Mouse (Mus musculus) stomach, embryonic 15.5 days (tissue): ENCODE measurements around the gene Rcc1. TPM values are rescaled to one million over a fixed set of nuclear protein-coding genes. Genes with fewer than 3 reads are reported as not detected.

Experiments
- ATAC-seq: fragments of 200-750 bp; cut with Nextera tagmentation; 2 replicates; pipeline ENCODE4 v1.8.0; 2017; ENCODE audit warnings: low read depth, moderate number of reproducible peaks, moderate TSS enrichment; ENCODE audit not compliant: insufficient read depth, low FRiP score
- H3K27ac ChIP-seq: fragments of 300-500 bp; sonication (generic); 2 replicates; pipeline ENCODE4 v1.5.1; 2015; ENCODE audit warnings: mild to moderate bottlenecking, inconsistent platforms
- H3K27me3 ChIP-seq: fragments of 300-500 bp; sonication (generic); replicated peaks from 2 replicates; pipeline ENCODE4 v1.6.1; 2015; ENCODE audit warnings: inconsistent platforms
- H3K36me3 ChIP-seq: fragments of 300-500 bp; sonication (generic); 2 replicates; pipeline ENCODE4 v1.6.1; 2015; ENCODE audit warnings: inconsistent platforms
- H3K4me1 ChIP-seq: fragments of 300-500 bp; sonication (generic); 2 replicates; pipeline ENCODE4 v1.6.1; 2015; ENCODE audit warnings: inconsistent platforms
- H3K4me2 ChIP-seq: fragments of 300-500 bp; sonication (generic); 2 replicates; pipeline ENCODE4 v1.6.1; 2015; ENCODE audit warnings: mild to moderate bottlenecking, inconsistent platforms
- H3K4me3 ChIP-seq: fragments of 300-500 bp; sonication (generic); replicated peaks from 2 replicates; pipeline ENCODE4 v1.5.1; 2015; ENCODE audit warnings: inconsistent platforms
- H3K9ac ChIP-seq: fragments of 300-500 bp; sonication (generic); 2 replicates; pipeline ENCODE4 v1.6.1; 2015; ENCODE audit warnings: inconsistent platforms
- H3K9me3 ChIP-seq: fragments of 300-500 bp; sonication (generic); 2 replicates; pipeline ENCODE4 v1.6.1; 2016; ENCODE audit warnings: inconsistent platforms
- WGBS: fragments of 180-500 bp; shearing (Covaris S2); methylation state at CpG from one replicate; pipeline ENCODE4 v1.1.7; 2015; 5-methylcytosine and 5-hydroxymethylcytosine counted together
- polyA plus RNA-seq: library from polyadenylated mRNA; unstranded; fragments of >200 nt; fragmentation: Nextera tagmentation; extraction: Ambion mirVana; gene quantifications from 2 replicates; pipeline ENCODE4 v1.2.1, GENCODE M21; 2015

The Rcc1 gene
- polyA plus RNA-seq, 1 experiment from 2014 or later: 68.5 TPM

DNA sequence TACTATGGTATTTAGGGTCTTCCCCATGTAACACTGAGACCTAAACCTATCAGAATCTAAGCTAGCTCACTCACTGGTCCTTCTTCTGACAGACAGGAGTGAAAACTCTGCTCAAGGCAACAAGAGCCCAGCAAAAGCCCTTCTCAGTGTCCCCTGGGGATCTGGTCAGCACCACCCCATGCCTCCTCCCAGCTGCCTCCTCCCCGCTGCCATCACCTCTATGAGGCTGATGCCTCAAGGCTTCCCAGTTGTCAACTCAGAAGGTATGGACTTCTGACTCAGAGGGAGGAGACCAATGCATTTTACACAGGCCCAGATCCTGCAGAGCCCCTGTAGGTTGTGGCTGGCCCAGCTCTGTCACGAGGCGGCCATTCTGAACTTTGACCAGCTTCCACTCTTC is 12.0 kb downstream of the Rcc1 start:
- Histone ChIP-seq H3K27ac (no peak overlapping the region), H3K4me2 (no peak overlapping the region), H3K4me1 (peaks cover 15% of the 10 kb centered on the region), H3K27me3 (no peaks in the 10 kb centered on the region), H3K36me3 (peaks cover 26% of the 10 kb centered on the region), H3K4me3 (no peak overlapping the region), H3K9me3 (no peaks in the 10 kb centered on the region), H3K9ac (no peak overlapping the region)
- 89% methylated on average over 3 of the region's 3 CpGs for WGBS
- ATAC-seq: no peak

DNA sequence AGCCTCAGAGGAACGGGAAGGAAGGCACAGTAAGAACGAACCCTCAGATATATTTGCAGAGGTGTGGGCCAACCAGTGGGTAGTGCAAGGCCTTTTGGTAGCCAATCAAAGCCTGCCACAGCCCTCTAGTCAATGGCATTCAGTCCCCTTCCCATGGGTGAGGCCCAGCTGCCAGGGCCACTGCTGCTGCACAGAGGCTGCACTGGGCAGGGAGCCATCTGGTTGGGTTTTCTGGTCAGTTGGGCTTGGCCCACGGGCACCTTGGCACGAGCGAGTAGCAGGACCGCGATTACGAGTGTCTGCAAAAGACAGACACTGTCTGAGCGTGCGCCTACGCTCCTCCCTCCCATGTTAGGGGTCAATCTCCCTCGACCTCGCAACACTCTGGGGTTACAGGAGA is 14.5 kb downstream of the Rcc1 start:
- Histone ChIP-seq H3K27me3 (no peaks in the 10 kb centered on the region), H3K4me1 (peaks cover 4% of the 10 kb centered on the region; the same call in 1 of the 2 replicates), H3K27ac (no peak overlapping the region), H3K9me3 (no peaks in the 10 kb centered on the region), H3K36me3 (peaks cover 43% of the 10 kb centered on the region), H3K9ac (no peak overlapping the region), H3K4me2 (no peak overlapping the region), H3K4me3 (no peak overlapping the region)
- 94% methylated on average over 13 of the region's 13 CpGs for WGBS
- ATAC-seq: no peak

GRCm38 (mm10) chr4:132332880-132333279 is 20.5 kb downstream of the Rcc1 start:
- no peak overlapping the region for H3K27ac ChIP-seq
- H3K4me2 ChIP-seq: no peak overlapping the region
- H3K9me3 ChIP-seq: no peaks in the 10 kb centered on the region
- H3K9ac ChIP-seq: no peak overlapping the region
- no peak for ATAC-seq
- H3K36me3 ChIP-seq: peaks cover 43% of the 10 kb centered on the region
- 81% methylated on average over 6 of the region's 6 CpGs for WGBS
- H3K4me3 ChIP-seq: no peak overlapping the region
- H3K4me1 ChIP-seq: peaks cover 11% of the 10 kb centered on the region
- no peaks in the 10 kb centered on the region for H3K27me3 ChIP-seq

- WGBS: 80% methylated on average over 3 of the region's 3 CpGs
- peaks cover 35% of the 10 kb centered on the region for H3K36me3 ChIP-seq
Measured at GRCm38 (mm10) chr4:132331960-132332359, 21.4 kb downstream of the Rcc1 start.

DNA sequence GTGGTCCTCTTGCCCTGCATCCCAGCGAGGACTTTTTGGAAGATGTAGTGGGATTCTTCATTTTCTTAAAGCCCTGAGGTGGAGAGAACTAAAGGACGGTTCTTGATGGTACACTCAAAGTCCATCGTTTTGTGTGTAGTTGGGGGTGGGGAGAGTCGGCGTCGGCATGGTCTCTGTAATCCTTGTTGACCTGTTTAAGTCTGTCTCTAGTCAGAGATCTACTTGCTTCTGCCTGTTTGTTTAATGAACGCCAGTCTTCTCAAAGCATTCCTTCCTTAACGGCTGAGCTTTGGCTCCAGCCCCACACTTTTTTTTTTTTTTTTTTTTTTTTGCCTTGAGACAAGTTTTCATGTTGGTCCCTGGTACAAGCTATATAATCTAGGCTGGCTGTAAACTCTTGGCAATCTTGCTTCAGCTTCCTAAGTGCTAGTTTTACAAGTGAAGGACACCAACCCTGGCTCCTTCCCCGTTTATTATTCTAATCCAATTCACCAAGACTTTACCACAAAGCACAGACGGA is 23.5 kb downstream of the Rcc1 start:
- WGBS: 7% methylated on average over 10 of the region's 10 CpGs
- Histone ChIP-seq H3K4me2 (peak overlapping the region; percentile 82), H3K4me3 (peak overlapping the region; percentile 87), H3K9ac (peak overlapping the region; percentile 82), H3K4me1 (peaks cover 11% of the 10 kb centered on the region), H3K36me3 (peaks cover 31% of the 10 kb centered on the region), H3K27me3 (no peaks in the 10 kb centered on the region), H3K9me3 (no peaks in the 10 kb centered on the region), H3K27ac (peak overlapping the region; percentile 95)
- ATAC-seq: no peak

More at GRCm38 (mm10) chr4:132331960-132332359, 21.4 kb downstream of the Rcc1 start:
- no peak for ATAC-seq
- Histone ChIP-seq H3K9ac (no peak overlapping the region), H3K4me1 (peaks cover 11% of the 10 kb centered on the region), H3K4me3 (no peak overlapping the region), H3K27ac (no peak overlapping the region), H3K4me2 (no peak overlapping the region), H3K27me3 (no peaks in the 10 kb centered on the region), H3K9me3 (no peaks in the 10 kb centered on the region)

DNA sequence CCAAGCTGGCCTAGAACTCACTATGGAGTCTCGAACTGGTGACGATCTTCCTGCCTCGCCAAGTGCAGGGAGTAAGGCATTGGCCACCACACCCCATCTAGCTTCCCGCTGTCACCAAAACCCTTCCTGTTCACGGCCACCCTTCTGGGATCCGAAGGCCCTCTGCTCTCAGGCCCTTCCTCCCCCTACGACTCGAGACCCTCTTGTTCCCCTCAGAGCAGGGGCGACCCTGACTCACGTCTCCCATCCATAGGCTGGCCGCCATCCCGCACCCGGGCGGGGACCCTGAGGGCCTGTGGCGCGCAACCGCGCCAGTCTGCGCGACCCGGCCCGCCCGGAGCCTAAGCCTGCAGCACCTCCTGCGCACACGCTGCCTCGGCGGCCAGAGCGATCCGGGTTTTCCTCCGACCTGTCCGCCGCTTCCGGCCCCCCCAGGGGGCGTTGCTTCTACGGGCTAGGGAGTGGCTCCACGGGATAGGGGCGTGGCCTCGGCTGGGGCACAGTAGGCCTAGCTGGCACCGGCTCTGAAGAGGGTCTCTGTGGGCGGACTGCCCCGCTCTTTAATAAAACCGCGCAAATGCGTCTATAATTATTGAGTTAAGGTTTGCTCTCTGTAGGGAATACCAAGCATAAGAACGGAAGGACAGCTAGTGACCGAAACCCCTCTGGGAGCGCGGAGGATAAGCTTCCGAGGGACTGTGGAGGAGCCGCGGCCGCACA is 24.1 kb downstream of the Rcc1 start, which contains the start of gene Trnau1ap:
Gene Trnau1ap (minus strand): TSS at position 424 of the 720 bp plus-strand sequence.
- Histone ChIP-seq H3K4me3 (peak within 1 kb of the TSS; percentile 87), H3K9me3 (no peaks in the 10 kb centered on the region), H3K4me1 (peaks cover 11% of the 10 kb centered on the region), H3K36me3 (peaks cover 30% of the 10 kb centered on the region), H3K4me2 (peak within 1 kb of the TSS; percentile 82), H3K27ac (peak within 1 kb of the TSS; percentile 95), H3K9ac (peak within 1 kb of the TSS; percentile 82), H3K27me3 (no peaks in the 10 kb centered on the region)
- peak; percentile 94 for ATAC-seq
- under 1% methylated on average over 52 of the region's 52 CpGs for WGBS

DNA sequence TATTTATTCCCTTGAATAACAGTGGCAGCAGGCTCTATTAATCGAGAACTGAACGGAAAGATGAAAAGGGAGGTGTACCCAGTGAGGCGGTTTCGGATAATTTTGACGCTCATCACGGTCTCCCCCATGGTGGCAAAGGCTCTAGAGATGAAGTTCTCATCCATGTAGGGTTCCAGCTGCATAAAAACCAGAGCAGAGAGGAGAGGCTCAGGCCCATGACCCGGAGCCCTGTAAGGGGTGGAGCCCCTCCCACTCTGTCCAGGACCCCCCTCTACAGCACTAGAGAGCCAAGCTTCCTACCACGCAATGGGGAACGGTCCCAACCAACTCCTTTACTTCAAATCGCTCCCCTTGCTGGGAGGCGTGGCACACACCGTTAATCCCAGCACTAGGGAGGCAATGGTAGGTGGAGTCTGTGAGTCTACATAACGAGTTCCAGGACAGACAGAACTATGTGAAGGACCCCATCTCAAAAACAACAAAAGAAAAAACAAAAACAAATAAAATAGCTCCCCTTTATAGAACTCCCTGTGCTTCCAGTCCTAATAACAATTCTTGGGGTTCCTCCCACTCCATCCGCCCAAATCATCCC is 24.9 kb downstream of the Rcc1 start:
- Histone ChIP-seq H3K4me1 (peaks cover 11% of the 10 kb centered on the region), H3K4me3 (peak overlapping the region; percentile 87), H3K4me2 (peak overlapping the region; percentile 82), H3K27me3 (no peaks in the 10 kb centered on the region), H3K9me3 (no peaks in the 10 kb centered on the region), H3K9ac (peak overlapping the region; percentile 82; the same call in 1 of the 2 replicates), H3K36me3 (peaks cover 29% of the 10 kb centered on the region), H3K27ac (peak overlapping the region; percentile 95)
- no peak for ATAC-seq
- WGBS: 46% methylated on average over 14 of the region's 14 CpGs

- Histone ChIP-seq H3K4me1 (peaks cover 11% of the 10 kb centered on the region), H3K4me3 (no peak overlapping the region), H3K27ac (no peak overlapping the region), H3K27me3 (no peaks in the 10 kb centered on the region), H3K36me3 (peaks cover 17% of the 10 kb centered on the region; the same call in 1 of the 2 replicates), H3K9me3 (no peaks in the 10 kb centered on the region), H3K9ac (no peak overlapping the region), H3K4me2 (no peak overlapping the region)
- no peak for ATAC-seq
- 64% methylated on average over 5 of the region's 5 CpGs for WGBS
Measured at GRCm38 (mm10) chr4:132326481-132326880, 26.9 kb downstream of the Rcc1 start.

DNA sequence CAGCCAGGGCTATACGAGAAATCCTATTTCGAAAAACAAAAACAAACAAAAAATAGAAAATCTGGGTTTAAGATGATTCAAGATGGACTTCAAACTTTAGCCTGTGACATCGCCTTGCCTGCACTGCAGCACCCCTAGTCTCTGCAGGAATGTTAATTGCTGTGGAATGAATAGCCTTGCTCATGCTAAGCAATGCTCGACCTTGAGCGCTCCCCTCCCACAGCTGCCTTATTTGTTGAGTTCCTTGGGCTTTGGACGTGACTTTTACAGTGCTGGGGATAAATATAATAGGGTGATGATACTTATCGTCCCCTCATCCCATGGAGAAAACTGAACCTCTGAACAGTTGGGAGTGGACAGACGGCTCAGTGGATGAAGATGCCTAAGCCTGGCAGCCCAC is 37.7 kb downstream of the Rcc1 start:
- Histone ChIP-seq H3K4me2 (no peak overlapping the region), H3K27me3 (no peaks in the 10 kb centered on the region), H3K9ac (no peak overlapping the region), H3K4me1 (no peaks in the 10 kb centered on the region), H3K36me3 (peaks cover 33% of the 10 kb centered on the region), H3K9me3 (no peaks in the 10 kb centered on the region), H3K27ac (no peak overlapping the region), H3K4me3 (no peak overlapping the region)
- no peak for ATAC-seq
- WGBS: 83% methylated on average over 8 of the region's 8 CpGs

- Histone ChIP-seq H3K9ac (no peak overlapping the region), H3K36me3 (peaks cover 35% of the 10 kb centered on the region), H3K9me3 (no peaks in the 10 kb centered on the region), H3K4me2 (no peak overlapping the region), H3K27ac (no peak overlapping the region), H3K27me3 (no peaks in the 10 kb centered on the region), H3K4me1 (0 out of 2 replicates have a peak, but pooled peaks cover 3% of the 10 kb centered on the region), H3K4me3 (no peak overlapping the region)
- no peak for ATAC-seq
- WGBS: 82% methylated on average over 5 of the region's 5 CpGs
Measured at GRCm38 (mm10) chr4:132312627-132313026, 40.8 kb downstream of the Rcc1 start.

DNA sequence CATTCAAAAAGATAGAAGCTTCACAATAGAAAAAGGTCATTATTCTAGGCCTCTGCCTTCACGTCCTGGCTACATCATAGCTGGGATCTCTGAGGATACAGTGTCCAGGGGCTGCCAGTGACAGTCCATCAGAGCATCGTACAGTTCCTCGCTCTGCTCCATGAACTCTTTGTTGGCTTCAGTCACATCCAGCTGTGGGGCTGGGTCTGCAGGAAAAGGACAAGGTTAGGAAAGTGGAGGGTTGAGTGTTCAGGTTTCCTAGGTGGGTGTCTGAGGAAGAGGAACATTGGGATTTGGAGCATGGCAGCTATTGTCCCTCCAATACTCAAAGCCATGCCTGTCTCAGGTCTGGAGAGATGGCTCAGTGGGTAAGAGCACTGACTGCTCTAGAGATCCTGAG is 41.6 kb downstream of the Rcc1 start:
- no peak overlapping the region for H3K27ac ChIP-seq
- 37% methylated on average over 3 of the region's 3 CpGs for WGBS
- no peak overlapping the region for H3K4me3 ChIP-seq
- H3K36me3 ChIP-seq: peaks cover 31% of the 10 kb centered on the region
- H3K27me3 ChIP-seq: no peaks in the 10 kb centered on the region
- no peak for ATAC-seq
- H3K4me1 ChIP-seq: 0 out of 2 replicates have a peak, but pooled peaks cover 3% of the 10 kb centered on the region
- H3K4me2 ChIP-seq: no peak overlapping the region
- no peaks in the 10 kb centered on the region for H3K9me3 ChIP-seq
- H3K9ac ChIP-seq: no peak overlapping the region

GRCm38 (mm10) chr4:132311209-132311608 is 42.2 kb downstream of the Rcc1 start:
- Histone ChIP-seq H3K27me3 (no peaks in the 10 kb centered on the region), H3K27ac (no peak overlapping the region), H3K9me3 (no peaks in the 10 kb centered on the region), H3K4me2 (no peak overlapping the region), H3K4me3 (no peak overlapping the region), H3K4me1 (0 out of 2 replicates have a peak, but pooled peaks cover 3% of the 10 kb centered on the region), H3K36me3 (peaks cover 27% of the 10 kb centered on the region), H3K9ac (no peak overlapping the region)
- ATAC-seq: no peak
- WGBS: 50% methylated on average over 1 of the region's 1 CpGs
